19 mouse cellular contexts compared by ENCODE assay signal in genomic region chr5:110392727-110393126, GRCm38 (mm10). TPM values are rescaled to one million over a fixed set of nuclear protein-coding genes. Genes with fewer than 3 reads are reported as not detected.
DNase-seq lines count a peak whose midpoint lies in the region; ATAC-seq and TF ChIP-seq lines count a peak whose summit lies in the region.
"Had no signal": no experiment of that assay in that cellular context is flagged by ENCODE, and none has a peak within 500 bp of the region (broad histone marks: within the 10 kb centered on the region; RNA-seq: fewer than 3 reads in every experiment).

No protein-coding gene starts in this region.

- no peaks in the 10 kb centered on the region for H3K27me3 ChIP-seq in midbrain, postnatal 0 days (ENCODE audit: insufficient read depth, low read length)
- H3K27me3 ChIP-seq in midbrain, embryonic 14.5 days (ENCODE audit: control insufficient read depth, insufficient read depth, low read length): no peaks in the 10 kb centered on the region
- no peaks in the 10 kb centered on the region for H3K27me3 ChIP-seq in hindbrain, embryonic 11.5 days (ENCODE audit: control insufficient read depth, insufficient read depth, low read length)
- no peaks in the 10 kb centered on the region for H3K27me3 ChIP-seq in limb, embryonic 13.5 days

- H3K4me1 ChIP-seq in midbrain, postnatal 0 days (ENCODE audit: insufficient read depth, low read length): no peaks in the 10 kb centered on the region
- no peaks in the 10 kb centered on the region for H3K4me1 ChIP-seq in midbrain, embryonic 14.5 days (ENCODE audit: control insufficient read depth, insufficient read depth, low read length)
- H3K4me1 ChIP-seq in hindbrain, embryonic 11.5 days (replicated peaks; ENCODE audit: control insufficient read depth, insufficient read depth, low read length): no peaks in the 10 kb centered on the region
- H3K4me1 ChIP-seq in limb, embryonic 13.5 days: peaks cover 14% of the 10 kb centered on the region

- no peak for ATAC-seq in midbrain, postnatal 0 days (ENCODE audit: low FRiP score)
- no peak for ATAC-seq in midbrain, embryonic 14.5 days (ENCODE audit: low FRiP score, low TSS enrichment)
- no peak for ATAC-seq in hindbrain, embryonic 11.5 days (ENCODE audit: low FRiP score)
- peak; percentile 48; the same call in 1 of the 2 replicates for ATAC-seq in limb, embryonic 13.5 days (ENCODE audit: low FRiP score, low read depth)

- H3K4me2 ChIP-seq in midbrain, postnatal 0 days (ENCODE audit: low read depth, low read length, poor library complexity, severe bottlenecking): no peak overlapping the region
- no peak overlapping the region for H3K4me2 ChIP-seq in midbrain, embryonic 14.5 days (ENCODE audit: low read length)
- H3K4me2 ChIP-seq in hindbrain, embryonic 11.5 days (replicated peaks; ENCODE audit: low read depth, low read length): no peak overlapping the region
- no peak overlapping the region for H3K4me2 ChIP-seq in limb, embryonic 13.5 days (replicated peaks)
- H3K4me2 ChIP-seq: lung, embryonic 14.5 days had no signal

- DNase-seq in midbrain, postnatal 0 days (ENCODE audit: low spot score): peak; percentile 35
- DNase-seq in midbrain, embryonic 14.5 days: no peak
- DNase-seq in cerebellum, adult 8-10 months: peak; percentile 75
- peak; percentile 23 for DNase-seq in hindbrain, embryonic 11.5 days (ENCODE audit: low spot score)
- DNase-seq in spleen, adult 12 weeks (ENCODE audit: low spot score): no peak
- no peak for DNase-seq in spleen, postnatal 10 days (ENCODE audit: low spot score in 2 of 2)
- DNase-seq in adrenal gland, adult 8-10 months: no peak
- DNase-seq: heart, adult 2 months; liver; lung, embryonic 14.5 days; thymus, postnatal 4 days had no signal

- no peak overlapping the region for H3K27ac ChIP-seq in midbrain, postnatal 0 days (ENCODE audit: low read depth, low read length)
- H3K27ac ChIP-seq in midbrain, embryonic 14.5 days (replicated peaks; ENCODE audit: low read depth, low read length): no peak overlapping the region
- H3K27ac ChIP-seq in hindbrain, embryonic 11.5 days (ENCODE audit: low read depth, low read length): no peak overlapping the region
- H3K27ac ChIP-seq in limb, embryonic 13.5 days: 0 out of 2 replicates have a peak overlapping the region, but pooled peaks have one; percentile 10
- H3K27ac ChIP-seq: heart, adult 2 months; kidney, postnatal 0 days; stomach, postnatal 0 days had no signal

- H3K4me3 ChIP-seq in midbrain, postnatal 0 days (ENCODE audit: low read depth, low read length): no peak overlapping the region
- H3K4me3 ChIP-seq in midbrain, embryonic 14.5 days (replicated peaks; ENCODE audit: low read depth, low read length): no peak overlapping the region
- H3K4me3 ChIP-seq in hindbrain, embryonic 11.5 days (ENCODE audit: low read depth, low read length): no peak overlapping the region
- H3K4me3 ChIP-seq in limb, embryonic 13.5 days: no peak overlapping the region
- H3K4me3 ChIP-seq: heart, adult 2 months had no signal

- H3K9me3 ChIP-seq in midbrain, postnatal 0 days (ENCODE audit: low read length): no peaks in the 10 kb centered on the region
- no peaks in the 10 kb centered on the region for H3K9me3 ChIP-seq in midbrain, embryonic 14.5 days (ENCODE audit: control insufficient read depth, low read length)
- H3K9me3 ChIP-seq in hindbrain, embryonic 11.5 days (ENCODE audit: control insufficient read depth, low read length): no peaks in the 10 kb centered on the region
- H3K9me3 ChIP-seq in limb, embryonic 13.5 days: no peaks in the 10 kb centered on the region

- no peaks in the 10 kb centered on the region for H3K36me3 ChIP-seq in midbrain, postnatal 0 days (ENCODE audit: insufficient read depth, low read length)
- H3K36me3 ChIP-seq in midbrain, embryonic 14.5 days (ENCODE audit: control insufficient read depth, insufficient read depth, low read length): peaks cover 4% of the 10 kb centered on the region; the same call in 1 of the 2 replicates
- no peaks in the 10 kb centered on the region for H3K36me3 ChIP-seq in hindbrain, embryonic 11.5 days (ENCODE audit: control insufficient read depth, insufficient read depth, low read length)
- H3K36me3 ChIP-seq in limb, embryonic 13.5 days: no peaks in the 10 kb centered on the region

- WGBS in midbrain, postnatal 0 days: 81% methylated on average over 5 of the region's 5 CpGs
- WGBS in midbrain, embryonic 14.5 days: 71% methylated on average over 5 of the region's 5 CpGs
- WGBS in hindbrain, embryonic 11.5 days: 66% methylated on average over 5 of the region's 5 CpGs
- WGBS in limb, embryonic 13.5 days: 33% methylated on average over 5 of the region's 5 CpGs

- no peak overlapping the region for H3K9ac ChIP-seq in midbrain, postnatal 0 days (replicated peaks; ENCODE audit: low read length, poor library complexity, severe bottlenecking)
- no peak overlapping the region for H3K9ac ChIP-seq in midbrain, embryonic 14.5 days (replicated peaks; ENCODE audit: low read length)
- H3K9ac ChIP-seq in hindbrain, embryonic 11.5 days (ENCODE audit: low read depth, low read length): no peak overlapping the region
- no peak overlapping the region for H3K9ac ChIP-seq in limb, embryonic 13.5 days
- H3K9ac ChIP-seq: lung, embryonic 14.5 days had no signal

- TF ChIP-seq CTCF in midbrain, postnatal 0 days (IDR thresholded peaks at IDR 0.05): no peak

RNA-seq across cellular contexts. Expression of gene Lrcol1, which starts 48.2 kb away (rescaled TPM):
- total RNA-seq in midbrain, postnatal 0 days (2014; rRNA removed): not detected in 2 replicates
- polyA plus RNA-seq in midbrain, postnatal 0 days (2015; fragmentation: Nextera tagmentation; extraction: Ambion mirVana): not detected in 2 replicates
- not detected in 2 replicates for polyA plus RNA-seq in midbrain, embryonic 14.5 days (2014; fragmentation: Nextera tagmentation; extraction: Ambion mirVana)
- not detected in 2 replicates for polyA plus RNA-seq in hindbrain, embryonic 11.5 days (2014; fragmentation: Nextera tagmentation; extraction: Ambion mirVana)
- not detected in 2 replicates for polyA plus RNA-seq in limb, embryonic 13.5 days (2015; fragmentation: Nextera tagmentation; extraction: Ambion mirVana)
- total RNA-seq in adrenal gland, adult 8-10 months (2022): not detected
- total RNA-seq: gastrocnemius, adult 8-10 months; heart, adult 2 months; layer of hippocampus, postnatal 10 days had no signal
- polyA plus RNA-seq: heart, adult 2 months; heart, postnatal 0 days; intestine, embryonic 14.5 days; kidney, postnatal 0 days; small intestine, adult 2 months; stomach, postnatal 0 days had no signal

RNA-seq across cellular contexts. Expression of gene P2rx2, which starts 49.7 kb away (rescaled TPM):
- total RNA-seq in midbrain, postnatal 0 days (2014; rRNA removed): 10.6 and 11.9 TPM in 2 replicates
- 10.7 and 13.4 TPM in 2 replicates for polyA plus RNA-seq in midbrain, postnatal 0 days (2015; fragmentation: Nextera tagmentation; extraction: Ambion mirVana)
- polyA plus RNA-seq in midbrain, embryonic 14.5 days (2014; fragmentation: Nextera tagmentation; extraction: Ambion mirVana): 5.2 and 6.7 TPM in 2 replicates
- 0.67 and 0.91 TPM in 2 replicates for polyA plus RNA-seq in hindbrain, embryonic 11.5 days (2014; fragmentation: Nextera tagmentation; extraction: Ambion mirVana)
- polyA plus RNA-seq in limb, embryonic 13.5 days (2015; fragmentation: Nextera tagmentation; extraction: Ambion mirVana): 0.92 TPM in 2 replicates
- total RNA-seq in adrenal gland, adult 8-10 months (2022): 1 to 10 TPM; 1.1 to 2.2 (median 1.5) TPM
- total RNA-seq: gastrocnemius, adult 8-10 months; heart, adult 2 months had no signal
- polyA plus RNA-seq: heart, postnatal 0 days had no signal

RNA-seq across cellular contexts. Expression of gene Fbrsl1, which starts 55.6 kb away (rescaled TPM):
- 32.8 and 36.2 TPM in 2 replicates for total RNA-seq in midbrain, postnatal 0 days (2014; rRNA removed)
- polyA plus RNA-seq in midbrain, postnatal 0 days (2015; fragmentation: Nextera tagmentation; extraction: Ambion mirVana): 14.7 and 20.3 TPM in 2 replicates
- 20.7 and 22.0 TPM in 2 replicates for polyA plus RNA-seq in midbrain, embryonic 14.5 days (2014; fragmentation: Nextera tagmentation; extraction: Ambion mirVana)
- 15.8 and 17.5 TPM in 2 replicates for polyA plus RNA-seq in hindbrain, embryonic 11.5 days (2014; fragmentation: Nextera tagmentation; extraction: Ambion mirVana)
- 16.0 and 17.3 TPM in 2 replicates for polyA plus RNA-seq in limb, embryonic 13.5 days (2015; fragmentation: Nextera tagmentation; extraction: Ambion mirVana)
- total RNA-seq in adrenal gland, adult 8-10 months (2022): 10 to 100 TPM; 62.7 to 87.3 (median 75.5) TPM

Comparison
In these comparisons a context has a peak if more than half of its experiments do, and no peak if none do; other contexts are left out.
1. DNase-seq: peak in midbrain, postnatal 0 days (single experiment), cerebellum, adult 8-10 months (single experiment) and hindbrain, embryonic 11.5 days (single experiment); none in midbrain, embryonic 14.5 days (single experiment), spleen, adult 12 weeks (single experiment), spleen, postnatal 10 days (0 of 2) and adrenal gland, adult 8-10 months (single experiment).